Mouse (Mus musculus) small intestine, adult 10 weeks (tissue): ENCODE measurements around the gene Entpd1. TPM values are rescaled to one million over a fixed set of nuclear protein-coding genes. Genes with fewer than 3 reads are reported as not detected.

ENCODE experiments used
- polyA plus RNA-seq: library from polyadenylated mRNA; stranded (reverse); fragments of 350-450 nt; fragmentation: Illumina TruSeq; extraction: RNeasy Lipid Tissue Mini Kit (QIAGEN cat#74804); gene quantifications from one replicate; pipeline ENCODE4 v1.2.3, GENCODE M21; 2014; ENCODE audit warnings: low replicate concordance

Entpd1 gene
- 19.5 TPM for polyA plus RNA-seq

DNA sequence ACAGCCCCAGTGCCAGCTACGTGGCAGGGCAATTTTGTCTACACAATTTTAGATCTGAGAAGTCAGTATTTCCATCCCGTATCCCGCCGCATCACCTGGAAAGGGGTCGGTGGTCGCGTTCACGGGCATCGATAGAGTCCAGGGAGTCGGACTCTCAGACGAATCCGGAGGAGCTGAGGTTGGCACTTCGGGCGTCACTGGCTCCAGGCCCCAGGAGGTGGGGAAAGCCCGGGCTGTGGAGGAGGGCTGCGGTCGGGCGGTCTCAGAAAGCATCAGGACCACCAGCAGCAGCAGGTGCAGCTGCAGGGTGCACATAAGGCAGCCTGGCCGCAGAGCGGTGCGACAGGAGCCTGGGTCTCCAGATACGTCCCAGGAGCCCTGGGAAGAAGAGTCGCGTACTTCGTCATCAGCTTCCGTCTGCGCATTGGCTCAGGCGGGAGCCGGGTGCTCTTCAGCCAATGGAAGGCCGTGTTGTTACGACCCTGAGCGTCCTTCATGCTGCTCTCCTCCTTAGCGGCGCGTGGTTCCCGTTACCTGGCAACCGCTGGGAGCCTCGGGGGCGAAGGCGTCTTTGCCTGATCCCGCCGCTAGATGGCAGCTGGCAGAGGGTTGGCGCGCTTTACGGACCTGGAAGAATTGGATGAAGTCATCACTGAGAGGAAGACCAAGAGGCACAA, at the start of gene Entpd1, which contains the start of gene Tctn3:
TSS of gene Entpd1 (plus strand) at position 537 of the 677 bp plus-strand sequence.
TSS of gene Tctn3 (minus strand) at position 404 of the 677 bp plus-strand sequence.

DNA sequence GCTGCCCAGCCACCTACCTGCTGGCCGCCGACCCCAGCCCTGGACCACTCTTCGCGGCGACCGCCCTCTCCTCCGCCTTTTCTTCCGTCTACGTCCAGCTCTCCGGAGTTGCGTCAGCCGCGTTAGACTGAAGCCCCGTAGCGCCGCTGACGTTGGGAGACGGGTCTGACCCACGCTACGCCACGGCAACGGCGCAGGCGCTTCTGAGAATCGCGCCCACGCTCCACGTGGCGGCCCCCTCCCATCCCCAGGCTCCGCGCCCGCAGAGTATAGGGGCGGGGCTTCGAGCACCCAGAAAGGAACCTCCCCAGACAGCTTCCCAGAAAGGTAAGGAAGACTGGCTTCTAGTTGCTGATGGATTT, 23.9 kb upstream of the Entpd1 start, which contains the start of gene Aldh18a1:
TSS of gene Aldh18a1 (minus strand) at position 171 of the 362 bp plus-strand sequence.

GRCm38 (mm10) chr19:40748559-40748958, 136.4 kb downstream of the Entpd1 start, which contains the start of gene Cc2d2b:
TSS of gene Cc2d2b (plus strand) at chr19:40748753.

Other genes with a start within 250 kb of the Entpd1 start
- 80.5 TPM for gene Sorbs1, start 98.6 kb upstream of the Entpd1 start, polyA plus RNA-seq
- 36.4 TPM for gene Aldh18a1, start 23.9 kb upstream of the Entpd1 start, polyA plus RNA-seq
- gene Tctn3, start 133 bp upstream of the Entpd1 start, polyA plus RNA-seq = 3.2 TPM
- not detected for gene Cc2d2b, start 136.4 kb downstream of the Entpd1 start, polyA plus RNA-seq
- 10.3 TPM for gene Ccnj, start 218.9 kb downstream of the Entpd1 start, polyA plus RNA-seq